Mouse (Mus musculus) midbrain, embryonic 14.5 days (tissue): ENCODE measurements around the gene 4930426L09Rik. TPM values are rescaled to one million over a fixed set of nuclear protein-coding genes. Genes with fewer than 3 reads are reported as not detected.

ENCODE experiments used
- ATAC-seq: fragments of 200-750 bp; cut with Nextera tagmentation; 2 replicates; pipeline ENCODE4 v1.8.0; 2017; ENCODE audit warnings: moderate number of reproducible peaks, moderate library complexity; ENCODE audit not compliant: low FRiP score, low TSS enrichment
- DNase-seq: peaks from one replicate; pipeline ENCODE4 v3.0.0-alpha.2; 2015
- H3K27ac ChIP-seq: fragments of 300-500 bp; sonication (generic); replicated peaks from 2 replicates; pipeline ENCODE4 v1.5.1; 2014; ENCODE audit warnings: mild to moderate bottlenecking, low read depth, low read length, moderate library complexity
- H3K27me3 ChIP-seq: fragments of 300-500 bp; sonication (generic); 2 replicates; pipeline ENCODE4 v1.6.1; 2014; ENCODE audit warnings: low read length, control low read depth, mixed read lengths; ENCODE audit not compliant: control insufficient read depth, insufficient read depth
- H3K36me3 ChIP-seq: fragments of 300-500 bp; sonication (generic); 2 replicates; pipeline ENCODE4 v1.6.1; 2014; ENCODE audit warnings: low read length, control low read depth; ENCODE audit not compliant: control insufficient read depth, insufficient read depth
- H3K4me1 ChIP-seq: fragments of 300-500 bp; sonication (generic); 2 replicates; pipeline ENCODE4 v1.6.1; 2014; ENCODE audit warnings: mild to moderate bottlenecking, antibody characterized with exemption, low read length, control low read depth; ENCODE audit not compliant: control insufficient read depth, insufficient read depth
- H3K4me2 ChIP-seq: fragments of 300-500 bp; sonication (generic); 2 replicates; pipeline ENCODE4 v1.6.1; 2014; ENCODE audit warnings: mild to moderate bottlenecking, low read length, moderate library complexity
- H3K4me3 ChIP-seq: fragments of 300-500 bp; sonication (generic); replicated peaks from 2 replicates; pipeline ENCODE4 v1.5.1; 2014; ENCODE audit warnings: low read depth, low read length
- H3K9ac ChIP-seq: fragments of 300-500 bp; sonication (generic); replicated peaks from 2 replicates; pipeline ENCODE4 v1.6.1; 2014; ENCODE audit warnings: mild to moderate bottlenecking, low read length, moderate library complexity
- H3K9me3 ChIP-seq: fragments of 300-500 bp; sonication (generic); 2 replicates; pipeline ENCODE4 v1.6.1; 2016; ENCODE audit warnings: low read length, control low read depth, mixed read lengths; ENCODE audit not compliant: control insufficient read depth
- WGBS: fragments of 180-500 bp; shearing (Covaris S2); extraction: QIAGEN DNeasy Blood & Tissue Kit; methylation state at CpG from one replicate; pipeline ENCODE4 v1.1.7; 2014; 5-methylcytosine and 5-hydroxymethylcytosine counted together
- polyA plus RNA-seq: library from polyadenylated mRNA; unstranded; fragments of >200 nt; fragmentation: Nextera tagmentation; extraction: Ambion mirVana; gene quantifications from 2 replicates; pipeline ENCODE4 v1.2.1, GENCODE M21; 2014

Gene 4930426L09Rik
- polyA plus RNA-seq, 1 experiment from 2014 or later = 0.47 TPM

DNA sequence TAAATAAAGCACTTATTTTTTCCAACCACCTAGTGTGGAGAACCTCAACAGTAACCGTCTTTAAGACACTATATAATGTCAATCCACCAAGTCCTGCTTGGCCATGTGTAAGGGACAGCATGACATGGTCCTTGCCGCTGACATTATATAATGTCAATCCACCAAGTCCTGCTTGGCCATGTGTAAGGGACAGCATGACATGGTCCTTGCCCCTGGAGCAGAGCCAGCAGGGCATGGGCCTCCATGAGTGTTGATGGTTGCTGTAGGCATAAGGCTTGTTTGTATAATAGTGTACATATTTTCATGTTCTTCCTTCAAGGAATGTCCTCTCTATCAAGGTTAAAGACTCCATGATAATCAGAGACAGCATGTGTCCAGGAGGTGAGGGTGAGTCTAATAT, 32.2 kb upstream of the 4930426L09Rik start:
- no peaks in the 10 kb centered on the region for H3K36me3 ChIP-seq
- ATAC-seq (no peak; the same call in 1 of the 2 replicates), DNase-seq (no peak)
- H3K9me3 ChIP-seq = no peaks in the 10 kb centered on the region
- H3K4me2 ChIP-seq = no peak overlapping the region
- 96% methylated on average over 2 of the region's 2 CpGs for WGBS
- no peak overlapping the region for H3K4me3 ChIP-seq
- H3K27ac ChIP-seq = no peak overlapping the region
- no peaks in the 10 kb centered on the region for H3K27me3 ChIP-seq
- H3K4me1 ChIP-seq = no peaks in the 10 kb centered on the region
- H3K9ac ChIP-seq = no peak overlapping the region

- ATAC-seq = no peak
- Histone ChIP-seq H3K9ac (no peak overlapping the region), H3K27ac (no peak overlapping the region), H3K36me3 (no peaks in the 10 kb centered on the region), H3K4me2 (no peak overlapping the region), H3K9me3 (no peaks in the 10 kb centered on the region), H3K27me3 (no peaks in the 10 kb centered on the region), H3K4me1 (no peaks in the 10 kb centered on the region), H3K4me3 (no peak overlapping the region)
- WGBS = 94% methylated on average over 5 of the region's 5 CpGs
- DNase-seq = no peak
Observed at GRCm38 (mm10) chr2:18966566-18966965, 31.6 kb upstream of the 4930426L09Rik start.

- no peaks in the 10 kb centered on the region for H3K4me1 ChIP-seq
- H3K27ac ChIP-seq = no peak overlapping the region
- no peak overlapping the region for H3K4me3 ChIP-seq
- WGBS = 89% methylated on average over 5 of the region's 5 CpGs
- DNase-seq (no peak), ATAC-seq (no peak)
- no peak overlapping the region for H3K4me2 ChIP-seq
- no peaks in the 10 kb centered on the region for H3K36me3 ChIP-seq
- H3K27me3 ChIP-seq = no peaks in the 10 kb centered on the region
- H3K9me3 ChIP-seq = peaks cover 1% of the 10 kb centered on the region; the same call in 1 of the 2 replicates
- H3K9ac ChIP-seq = no peak overlapping the region
Observed at GRCm38 (mm10) chr2:18967451-18968063, 30.6 kb upstream of the 4930426L09Rik start.

DNA sequence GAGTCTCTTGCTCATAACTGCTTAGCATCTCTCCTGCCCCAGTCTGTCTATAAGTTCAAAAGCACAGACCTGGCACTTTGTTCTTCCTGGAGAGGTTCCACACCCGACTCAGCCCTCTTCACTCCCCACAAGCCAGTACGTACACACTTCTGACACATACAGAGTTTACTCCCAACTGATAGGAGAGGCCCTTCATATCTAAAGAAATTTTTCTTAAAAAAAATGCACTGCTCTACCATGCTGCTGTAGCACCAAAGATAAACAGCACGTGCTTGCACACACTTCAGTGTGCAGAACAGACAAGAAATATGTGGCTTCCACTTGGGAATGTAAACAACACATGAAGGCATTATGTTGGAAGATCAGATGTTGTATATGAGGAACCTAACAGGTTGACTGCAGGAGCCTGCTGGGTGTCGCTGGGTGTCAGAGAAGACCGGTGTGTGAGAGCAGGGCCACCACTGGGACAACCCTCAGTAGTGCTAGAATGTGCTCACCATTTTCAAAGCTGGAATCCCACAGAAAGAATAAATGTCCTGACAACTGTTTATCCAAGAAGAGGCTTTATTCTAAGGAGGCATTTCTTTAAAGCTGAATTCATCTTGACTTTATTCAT, 29.0 kb upstream of the 4930426L09Rik start:
- no peaks in the 10 kb centered on the region for H3K27me3 ChIP-seq
- ATAC-seq (no peak), DNase-seq (no peak)
- no peak overlapping the region for H3K4me2 ChIP-seq
- 90% methylated on average over 5 of the region's 5 CpGs for WGBS
- no peak overlapping the region for H3K4me3 ChIP-seq
- H3K9ac ChIP-seq = no peak overlapping the region
- no peak overlapping the region for H3K27ac ChIP-seq
- H3K9me3 ChIP-seq = peaks cover 9% of the 10 kb centered on the region
- H3K4me1 ChIP-seq = no peaks in the 10 kb centered on the region
- H3K36me3 ChIP-seq = no peaks in the 10 kb centered on the region

- no peak for DNase-seq
- Histone ChIP-seq H3K4me2 (no peak overlapping the region), H3K4me1 (no peaks in the 10 kb centered on the region), H3K27me3 (no peaks in the 10 kb centered on the region), H3K4me3 (no peak overlapping the region), H3K9ac (no peak overlapping the region), H3K9me3 (peaks cover 9% of the 10 kb centered on the region), H3K36me3 (no peaks in the 10 kb centered on the region), H3K27ac (no peak overlapping the region)
- ATAC-seq = no peak
- 84% methylated on average over 2 of the region's 2 CpGs for WGBS
Observed at GRCm38 (mm10) chr2:18970461-18970860, 27.7 kb upstream of the 4930426L09Rik start.

- no peak overlapping the region for H3K4me2 ChIP-seq
- ATAC-seq = no peak
- H3K4me3 ChIP-seq = no peak overlapping the region
- H3K27me3 ChIP-seq = no peaks in the 10 kb centered on the region
- H3K9ac ChIP-seq = no peak overlapping the region
- H3K4me1 ChIP-seq = no peaks in the 10 kb centered on the region
- peaks cover 9% of the 10 kb centered on the region for H3K9me3 ChIP-seq
- 90% methylated on average over 3 of the region's 3 CpGs for WGBS
- no peaks in the 10 kb centered on the region for H3K36me3 ChIP-seq
- H3K27ac ChIP-seq = no peak overlapping the region
- DNase-seq = no peak
Observed at GRCm38 (mm10) chr2:18971564-18971963, 26.6 kb upstream of the 4930426L09Rik start.

DNA sequence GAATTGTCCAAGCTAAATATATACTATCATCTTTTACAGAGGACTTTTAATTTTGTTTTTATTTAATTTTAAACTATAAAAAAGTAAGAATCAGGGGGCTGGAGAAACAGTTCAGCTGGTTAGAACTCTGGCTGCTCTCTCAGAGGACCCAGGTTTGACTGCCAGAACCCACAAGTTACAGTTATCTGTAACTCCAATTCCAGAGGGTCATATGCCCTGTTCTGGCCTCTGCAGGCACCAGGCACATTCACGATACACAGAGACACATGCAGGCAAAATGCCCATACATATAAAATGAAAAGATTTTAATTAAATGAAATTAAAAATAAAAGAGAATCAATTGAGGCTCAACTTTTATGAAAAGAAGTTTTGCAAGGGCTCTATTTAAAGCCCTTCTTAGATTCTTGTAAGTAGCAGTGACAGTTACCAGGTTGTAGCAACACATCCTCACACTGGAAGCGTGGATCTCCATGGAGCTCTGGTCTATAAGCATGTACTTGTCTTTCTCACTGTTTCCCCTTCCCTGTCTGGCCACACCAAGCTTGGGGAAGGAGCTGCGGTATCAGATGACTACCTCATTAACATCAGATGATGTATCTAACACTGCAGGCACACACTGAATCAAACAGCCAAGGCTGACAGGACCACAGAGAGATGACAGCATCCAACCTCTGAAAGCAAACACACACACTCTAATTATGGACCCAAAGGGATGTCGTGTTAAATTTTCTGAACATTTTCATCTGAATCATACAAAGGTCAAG, 23.1 kb upstream of the 4930426L09Rik start:
- Histone ChIP-seq H3K9ac (no peak overlapping the region), H3K4me1 (no peaks in the 10 kb centered on the region), H3K27ac (no peak overlapping the region), H3K4me3 (no peak overlapping the region), H3K27me3 (no peaks in the 10 kb centered on the region), H3K9me3 (peaks cover 9% of the 10 kb centered on the region), H3K36me3 (no peaks in the 10 kb centered on the region), H3K4me2 (no peak overlapping the region)
- DNase-seq (no peak), ATAC-seq (no peak)
- 51% methylated on average over 4 of the region's 4 CpGs for WGBS

DNA sequence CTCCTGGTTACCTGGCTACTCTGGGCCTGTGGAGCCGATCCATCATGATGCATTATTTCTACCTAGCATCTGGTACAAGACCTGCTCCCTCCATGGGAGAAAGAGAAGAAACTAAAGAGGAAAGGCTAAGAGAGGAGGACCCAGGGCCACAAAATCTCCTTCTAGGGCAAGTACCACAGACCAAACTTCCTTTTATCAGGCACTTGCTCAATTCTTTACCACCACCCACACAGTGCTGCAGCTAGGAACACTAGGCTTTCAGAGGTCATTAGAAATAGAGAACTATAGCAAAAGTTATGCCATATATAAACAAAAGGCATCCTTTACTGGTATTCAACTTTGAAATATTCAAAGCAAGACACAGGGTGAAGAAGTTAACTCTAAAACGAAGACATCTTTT, 22.0 kb upstream of the 4930426L09Rik start:
- WGBS = 91% methylated on average over 2 of the region's 2 CpGs

More for the DNA sequence above, 22.0 kb upstream of the 4930426L09Rik start:
- H3K9ac ChIP-seq = no peak overlapping the region
- no peak for DNase-seq
- no peak for ATAC-seq
- H3K4me2 ChIP-seq = no peak overlapping the region
- no peak overlapping the region for H3K4me3 ChIP-seq
- H3K36me3 ChIP-seq = no peaks in the 10 kb centered on the region
- H3K9me3 ChIP-seq = peaks cover 9% of the 10 kb centered on the region
- no peak overlapping the region for H3K27ac ChIP-seq
- H3K4me1 ChIP-seq = no peaks in the 10 kb centered on the region
- H3K27me3 ChIP-seq = no peaks in the 10 kb centered on the region
